Mouse (Mus musculus): ENCODE results near the gene Tent2. TPM values are rescaled to one million over a fixed set of nuclear protein-coding genes. Genes with fewer than 3 reads are reported as not detected.
A peak's percentile ranks its signal among the peaks of the same experiment; 100 is the strongest.

Gene Tent2
- total RNA-seq, 2 experiments from 2014 or later = 27.2 to 28.5 TPM

- peak; percentile 63 to 79 for DNase-seq (ENCODE audit: low spot score in 2 of 2)
Measured at GRCm38 (mm10) chr13:93144336-93145167, 47.6 kb downstream of the Tent2 start, which contains the start of gene Cmya5. Gene Cmya5 (minus strand): TSS chr13:93144724.

- no peak for DNase-seq (ENCODE audit: low spot score in 2 of 2)
Measured at GRCm38 (mm10) chr13:93143819-93144283, 48.3 kb downstream of the Tent2 start.

GRCm38 (mm10) chr13:93141184-93141583 lies 51.0 kb downstream of the Tent2 start:
- DNase-seq (ENCODE audit: low spot score in 2 of 2) = no peak

- no peak for DNase-seq (ENCODE audit: low spot score in 2 of 2)
Measured at GRCm38 (mm10) chr13:93138059-93138458, 54.1 kb downstream of the Tent2 start.

GRCm38 (mm10) chr13:93137098-93137497 lies 55.1 kb downstream of the Tent2 start:
- no peak for DNase-seq (ENCODE audit: low spot score in 2 of 2)

GRCm38 (mm10) chr13:93136251-93136650 lies 55.9 kb downstream of the Tent2 start:
- no peak for DNase-seq (ENCODE audit: low spot score in 2 of 2)

- no peak for DNase-seq (ENCODE audit: low spot score in 2 of 2)
Measured at GRCm38 (mm10) chr13:93135501-93135900, 56.7 kb downstream of the Tent2 start.

GRCm38 (mm10) chr13:93130674-93131073 lies 61.5 kb downstream of the Tent2 start:
- DNase-seq (ENCODE audit: low spot score in 2 of 2) = no peak

GRCm38 (mm10) chr13:93128961-93129360 lies 63.2 kb downstream of the Tent2 start:
- no peak for DNase-seq (ENCODE audit: low spot score in 2 of 2)

- no peak for DNase-seq (ENCODE audit: low spot score in 2 of 2)
Measured at GRCm38 (mm10) chr13:93128111-93128860, 63.9 kb downstream of the Tent2 start.

- DNase-seq (ENCODE audit: low spot score in 2 of 2) = no peak
Measured at GRCm38 (mm10) chr13:93122321-93122720, 69.9 kb downstream of the Tent2 start.

- no peak for DNase-seq (ENCODE audit: low spot score in 2 of 2)
Measured at GRCm38 (mm10) chr13:93117241-93117640, 74.9 kb downstream of the Tent2 start.

GRCm38 (mm10) chr13:93102340-93103090 lies 89.7 kb downstream of the Tent2 start:
- DNase-seq (ENCODE audit: low spot score in 2 of 2) = no peak

GRCm38 (mm10) chr13:93098596-93098995 lies 93.6 kb downstream of the Tent2 start:
- DNase-seq (ENCODE audit: low spot score in 2 of 2) = no peak

- no peak for DNase-seq (ENCODE audit: low spot score in 2 of 2)
Measured at GRCm38 (mm10) chr13:93096643-93097042, 95.5 kb downstream of the Tent2 start.

Other genes starting within 250 kb of the Tent2 start
- gene Cmya5, start 47.7 kb downstream of the Tent2 start, total RNA-seq (2021) = 1 to 10 TPM; 4.7 to 5.3 TPM
- 100 to 1,000 TPM; 319 to 463 TPM for gene Homer1, start 107.2 kb upstream of the Tent2 start, total RNA-seq (2021)

Measured in left cerebral cortex, adult 18-20 months (tissue).